Mouse (Mus musculus): Measurements from ENCODE around the gene Gys2. TPM values are rescaled to one million over a fixed set of nuclear protein-coding genes. Genes with fewer than 3 reads are reported as not detected.
A peak's percentile ranks its signal among the peaks of the same experiment; 100 is the strongest.

Gene Gys2
- total and polyA plus RNA-seq, 2 experiments from 2014 or later: 0.25 TPM; not detected in 1

DNA sequence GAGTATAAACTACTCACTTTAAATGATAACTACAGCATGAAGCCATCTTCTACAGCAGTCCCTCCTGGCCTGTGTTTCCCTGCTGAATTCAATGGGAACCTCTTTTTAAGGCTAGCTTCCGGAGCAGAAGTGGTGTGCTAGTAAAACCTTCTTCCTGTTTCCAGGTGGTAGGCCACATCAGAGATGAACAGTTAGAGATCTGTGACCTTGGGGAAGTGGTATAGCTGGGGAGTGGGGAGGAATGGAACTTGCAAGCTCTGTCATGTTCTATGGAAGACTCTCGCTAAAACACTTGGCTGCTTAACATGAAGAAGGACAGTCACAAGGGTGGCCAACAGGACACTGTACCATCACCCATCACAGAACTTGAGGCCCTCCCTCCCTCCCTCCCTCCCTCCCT is 19.6 kb downstream of the Gys2 start:
- ATAC-seq (ENCODE audit: low FRiP score): no peak
- Histone ChIP-seq H3K36me3 (ENCODE audit: insufficient read depth, low read length) (no peaks in the 10 kb centered on the region), H3K4me1 (ENCODE audit: insufficient read depth, low read length) (no peaks in the 10 kb centered on the region; the same call in 1 of the 2 replicates), H3K4me2 (ENCODE audit: low read depth, low read length, poor library complexity, severe bottlenecking) (no peak overlapping the region), H3K27ac (ENCODE audit: low read depth, low read length) (no peak overlapping the region), H3K4me3 (ENCODE audit: low read depth, low read length) (no peak overlapping the region), H3K9me3 (ENCODE audit: low read length) (no peaks in the 10 kb centered on the region), H3K27me3 (ENCODE audit: insufficient read depth, low read length) (no peaks in the 10 kb centered on the region), H3K9ac (replicated peaks; ENCODE audit: low read length, poor library complexity, severe bottlenecking) (no peak overlapping the region)
- WGBS: 84% methylated on average over 2 of the region's 2 CpGs
- no peak for DNase-seq (ENCODE audit: low spot score)
- TF ChIP-seq CTCF (IDR thresholded peaks at IDR 0.05): no peak

DNA sequence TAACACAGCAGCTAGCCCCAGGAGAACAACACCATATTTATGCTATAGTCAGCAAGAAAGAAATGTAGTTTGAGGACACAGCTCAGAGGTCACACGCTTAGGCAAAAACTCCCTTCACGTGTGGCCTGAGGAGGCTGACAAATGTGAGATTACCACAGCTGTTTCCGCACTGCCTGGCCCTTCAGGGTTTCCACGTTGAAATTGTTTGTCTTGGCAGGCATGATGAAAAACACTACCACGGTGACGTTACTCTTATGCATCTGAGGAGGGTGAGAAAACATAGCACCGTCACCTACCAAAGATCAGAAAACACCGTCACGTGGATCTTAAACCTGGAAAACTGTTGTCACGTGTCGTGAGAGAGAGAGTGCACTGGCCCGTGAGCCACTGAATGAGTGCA is 21.5 kb downstream of the Gys2 start:
- H3K4me1 ChIP-seq (ENCODE audit: insufficient read depth, low read length): no peaks in the 10 kb centered on the region
- no peak for ATAC-seq (ENCODE audit: low FRiP score)
- 81% methylated on average over 12 of the region's 12 CpGs for WGBS
- no peak for TF ChIP-seq CTCF (IDR thresholded peaks at IDR 0.05)
- no peak overlapping the region for H3K9ac ChIP-seq (replicated peaks; ENCODE audit: low read length, poor library complexity, severe bottlenecking)
- no peaks in the 10 kb centered on the region for H3K27me3 ChIP-seq (ENCODE audit: insufficient read depth, low read length)
- H3K36me3 ChIP-seq (ENCODE audit: insufficient read depth, low read length): no peaks in the 10 kb centered on the region
- H3K4me2 ChIP-seq (ENCODE audit: low read depth, low read length, poor library complexity, severe bottlenecking): no peak overlapping the region
- no peak for DNase-seq (ENCODE audit: low spot score)
- H3K27ac ChIP-seq (ENCODE audit: low read depth, low read length): no peak overlapping the region
- H3K9me3 ChIP-seq (ENCODE audit: low read length): no peaks in the 10 kb centered on the region
- H3K4me3 ChIP-seq (ENCODE audit: low read depth, low read length): no peak overlapping the region

DNA sequence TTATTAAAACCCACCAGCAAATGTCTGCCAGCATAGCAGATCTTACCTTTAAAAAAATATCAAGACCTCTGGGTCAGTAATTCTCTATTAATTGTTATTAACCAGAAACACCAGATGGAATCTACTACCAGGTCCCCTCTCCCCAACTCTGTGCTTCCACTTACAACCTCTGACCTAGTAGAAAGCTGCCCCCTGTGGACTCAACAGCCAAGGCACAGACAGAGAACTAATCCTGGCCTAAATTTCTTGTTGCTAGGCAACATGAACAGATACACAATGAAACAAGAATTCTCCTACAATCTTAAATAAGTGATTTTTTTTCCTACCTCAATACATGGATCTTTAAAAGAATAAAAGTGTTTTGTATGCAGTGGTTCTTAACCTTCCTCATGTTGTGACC is 43.8 kb downstream of the Gys2 start:
- no peaks in the 10 kb centered on the region for H3K4me1 ChIP-seq (ENCODE audit: insufficient read depth, low read length)
- no peaks in the 10 kb centered on the region for H3K27me3 ChIP-seq (ENCODE audit: insufficient read depth, low read length)
- no peak overlapping the region for H3K4me3 ChIP-seq (ENCODE audit: low read depth, low read length)
- DNase-seq (ENCODE audit: low spot score) (no peak), ATAC-seq (ENCODE audit: low FRiP score) (0 out of 2 replicates have a peak, but pooled peaks have one; percentile 56)
- no peak overlapping the region for H3K4me2 ChIP-seq (ENCODE audit: low read depth, low read length, poor library complexity, severe bottlenecking)
- H3K27ac ChIP-seq (ENCODE audit: low read depth, low read length): no peak overlapping the region
- no peak overlapping the region for H3K9ac ChIP-seq (replicated peaks; ENCODE audit: low read length, poor library complexity, severe bottlenecking)
- no peak for TF ChIP-seq CTCF (IDR thresholded peaks at IDR 0.05)
- H3K9me3 ChIP-seq (ENCODE audit: low read length): no peaks in the 10 kb centered on the region
- H3K36me3 ChIP-seq (ENCODE audit: insufficient read depth, low read length): no peaks in the 10 kb centered on the region

DNA sequence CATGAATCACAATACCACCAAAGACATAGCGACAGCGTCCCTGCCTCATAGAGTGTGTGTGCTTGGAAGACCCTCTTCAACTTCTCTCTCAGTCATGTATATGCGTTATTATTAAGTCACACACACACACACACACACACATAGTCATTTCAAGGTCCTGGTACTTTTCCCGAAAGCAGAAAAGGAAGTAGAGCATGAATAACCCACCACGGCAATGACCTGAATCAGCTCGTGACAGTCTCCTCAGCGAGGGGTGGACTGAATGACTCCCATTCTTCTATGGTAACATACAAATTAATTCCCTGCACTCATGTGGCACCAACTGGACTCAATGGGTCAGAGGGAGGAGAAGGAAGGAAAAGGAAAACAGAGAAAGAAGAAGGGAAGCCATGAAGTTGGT is 47.9 kb downstream of the Gys2 start:
- no peak overlapping the region for H3K27ac ChIP-seq (ENCODE audit: low read depth, low read length)
- H3K4me2 ChIP-seq (ENCODE audit: low read depth, low read length, poor library complexity, severe bottlenecking): no peak overlapping the region
- TF ChIP-seq CTCF (IDR thresholded peaks at IDR 0.05): no peak
- no peak overlapping the region for H3K4me3 ChIP-seq (ENCODE audit: low read depth, low read length)
- no peak overlapping the region for H3K9ac ChIP-seq (replicated peaks; ENCODE audit: low read length, poor library complexity, severe bottlenecking)
- 77% methylated on average over 7 of the region's 7 CpGs for WGBS
- no peaks in the 10 kb centered on the region for H3K9me3 ChIP-seq (ENCODE audit: low read length)
- H3K4me1 ChIP-seq (ENCODE audit: insufficient read depth, low read length): no peaks in the 10 kb centered on the region
- H3K36me3 ChIP-seq (ENCODE audit: insufficient read depth, low read length): no peaks in the 10 kb centered on the region
- no peaks in the 10 kb centered on the region for H3K27me3 ChIP-seq (ENCODE audit: insufficient read depth, low read length)
- DNase-seq (ENCODE audit: low spot score) (no peak), ATAC-seq (ENCODE audit: low FRiP score) (no peak)

DNA sequence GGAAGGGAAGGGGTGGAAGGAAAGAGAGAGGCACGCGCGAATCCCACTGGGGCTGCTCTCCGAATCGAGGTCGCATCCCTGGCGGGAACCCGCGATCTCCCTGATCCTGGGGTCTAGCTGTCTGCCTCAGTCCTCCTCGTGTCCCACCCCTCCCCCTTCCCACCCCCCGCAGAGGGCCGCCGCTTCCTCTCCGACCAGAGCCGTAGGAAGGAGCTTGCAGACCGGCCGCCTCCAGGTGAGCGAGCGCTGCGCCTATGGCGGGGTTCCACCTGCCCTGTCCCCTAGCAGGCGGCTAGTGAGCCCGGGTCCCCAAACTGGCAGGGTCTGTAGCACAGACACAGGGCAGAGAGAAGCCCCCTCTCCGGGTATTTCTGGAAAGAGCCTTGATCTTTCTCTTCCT is 58.3 kb downstream of the Gys2 start:
- Histone ChIP-seq H3K27me3 (ENCODE audit: insufficient read depth, low read length) (peaks cover 14% of the 10 kb centered on the region), H3K27ac (ENCODE audit: low read depth, low read length) (no peak overlapping the region), H3K4me3 (ENCODE audit: low read depth, low read length) (peak overlapping the region; percentile 42), H3K9me3 (ENCODE audit: low read length) (no peaks in the 10 kb centered on the region), H3K36me3 (ENCODE audit: insufficient read depth, low read length) (no peaks in the 10 kb centered on the region), H3K9ac (replicated peaks; ENCODE audit: low read length, poor library complexity, severe bottlenecking) (peak overlapping the region; percentile 54), H3K4me1 (ENCODE audit: insufficient read depth, low read length) (no peaks in the 10 kb centered on the region), H3K4me2 (ENCODE audit: low read depth, low read length, poor library complexity, severe bottlenecking) (peak overlapping the region; percentile 78)
- peak; percentile 20; the same call in 1 of the 2 replicates for ATAC-seq (ENCODE audit: low FRiP score)
- no peak for DNase-seq (ENCODE audit: low spot score)
- no peak for TF ChIP-seq CTCF (IDR thresholded peaks at IDR 0.05)
- 2% methylated on average over 18 of the region's 24 CpGs for WGBS

DNA sequence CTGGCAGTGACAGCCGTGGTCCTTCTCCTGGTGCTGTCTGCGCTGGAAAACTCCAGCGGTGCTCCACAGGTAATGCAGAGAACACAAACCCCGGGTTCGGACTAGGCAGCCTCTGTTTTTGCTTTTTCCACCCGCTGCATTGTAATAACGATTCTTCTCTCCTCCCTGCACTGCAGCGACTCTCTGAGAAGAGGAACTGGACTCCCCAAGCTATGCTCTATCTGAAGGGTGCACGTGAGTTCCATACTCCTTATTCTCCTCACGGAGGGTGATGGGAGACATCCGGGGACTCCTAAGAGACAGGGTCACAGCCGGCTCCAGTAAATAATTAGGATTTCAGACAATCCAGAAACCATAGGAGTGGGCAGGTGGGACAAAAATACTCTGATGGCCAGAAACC is 59.1 kb downstream of the Gys2 start:
- Histone ChIP-seq H3K27ac (ENCODE audit: low read depth, low read length) (no peak overlapping the region), H3K9ac (replicated peaks; ENCODE audit: low read length, poor library complexity, severe bottlenecking) (0 out of 2 replicates have a peak overlapping the region, but pooled peaks have one; percentile 8), H3K27me3 (ENCODE audit: insufficient read depth, low read length) (peaks cover 14% of the 10 kb centered on the region), H3K36me3 (ENCODE audit: insufficient read depth, low read length) (no peaks in the 10 kb centered on the region), H3K4me3 (ENCODE audit: low read depth, low read length) (peak overlapping the region; percentile 42), H3K4me1 (ENCODE audit: insufficient read depth, low read length) (no peaks in the 10 kb centered on the region), H3K9me3 (ENCODE audit: low read length) (no peaks in the 10 kb centered on the region), H3K4me2 (ENCODE audit: low read depth, low read length, poor library complexity, severe bottlenecking) (peak overlapping the region; percentile 78)
- WGBS: 11% methylated on average over 12 of the region's 12 CpGs
- 0 out of 2 replicates have a peak, but pooled peaks have one; percentile 47 for ATAC-seq (ENCODE audit: low FRiP score)
- no peak for DNase-seq (ENCODE audit: low spot score)
- no peak for TF ChIP-seq CTCF (IDR thresholded peaks at IDR 0.05)

Measured in midbrain, postnatal 0 days (tissue).